Mouse (Mus musculus) MEL (cell line): Measurements from ENCODE around the gene Kcnj3.

ENCODE experiments used
- CHD2 ChIP-seq: IDR thresholded peaks from 2 replicates; pipeline ENCODE4 v1.6.1; 2011; ENCODE audit warnings: low read length, improper control_type of control experiment
- CTCF ChIP-seq, 3 experiments: IDR thresholded peaks in 2 of 3; conservative IDR thresholded peaks in 1 of 3; 2 replicates each; pipeline ENCODE4 v1.5.1; 2011 to 2012; ENCODE audit warnings: low read length in 3 of 3, low read depth in 2 of 3, mild to moderate bottlenecking in 2 of 3, improper control_type of control experiment in 1 of 3, inconsistent platforms in 1 of 3, mixed read lengths in 1 of 3, moderate library complexity in 1 of 3; ENCODE audit not compliant: control insufficient read depth in 1 of 3, insufficient read depth in 1 of 3, poor library complexity in 1 of 3, severe bottlenecking in 1 of 3
- MAFK ChIP-seq: IDR thresholded peaks from 2 replicates; pipeline ENCODE4 v1.6.1; 2011; ENCODE audit warnings: low read depth, mild to moderate bottlenecking, low read length, improper control_type of control experiment, borderline replicate concordance
- MAX ChIP-seq: IDR thresholded peaks from 2 replicates; pipeline ENCODE4 v1.6.1; 2011; ENCODE audit warnings: low read length, improper control_type of control experiment
- MAZ ChIP-seq: IDR thresholded peaks from 2 replicates; pipeline ENCODE4 v1.6.1; 2012; ENCODE audit warnings: low read depth, mild to moderate bottlenecking, inconsistent platforms, low read length, improper control_type of control experiment
- MYC ChIP-seq: IDR thresholded peaks from 2 replicates; pipeline ENCODE4 v1.6.1; 2011; ENCODE audit warnings: low read depth, mild to moderate bottlenecking, low read length, improper control_type of control experiment, moderate library complexity
- POLR2A ChIP-seq, 2 experiments: IDR thresholded peaks; 2 replicates each; pipeline ENCODE4 v1.6.1; 2011 to 2012; ENCODE audit warnings: low read length in 2 of 2, mild to moderate bottlenecking in 2 of 2, control low read depth in 1 of 2, improper control_type of control experiment in 1 of 2, low read depth in 1 of 2, moderate library complexity in 1 of 2; ENCODE audit not compliant: control insufficient read depth in 1 of 2, insufficient read depth in 1 of 2, poor library complexity in 1 of 2
- USF1 ChIP-seq: IDR thresholded peaks from 2 replicates; pipeline ENCODE4 v1.6.1; 2014; ENCODE audit warnings: low read depth, mild to moderate bottlenecking, inconsistent platforms, low read length, improper control_type of control experiment, moderate library complexity
- USF2 ChIP-seq, 2 experiments: IDR thresholded peaks; 2 replicates each; pipeline ENCODE4 v1.6.1; 2011 to 2012; ENCODE audit warnings: improper control_type of control experiment in 2 of 2, low read length in 2 of 2, borderline replicate concordance in 1 of 2, inconsistent platforms in 1 of 2, low read depth in 1 of 2, mild to moderate bottlenecking in 1 of 2; ENCODE audit not compliant: insufficient read depth in 1 of 2
- ZC3H11A ChIP-seq: IDR thresholded peaks from 2 replicates; pipeline ENCODE4 v1.6.1; 2012; ENCODE audit warnings: low read depth, mild to moderate bottlenecking, inconsistent platforms, low read length, improper control_type of control experiment
- ZNF384 ChIP-seq: IDR thresholded peaks from 2 replicates; pipeline ENCODE4 v1.6.1; 2012; ENCODE audit warnings: low read depth, mild to moderate bottlenecking, inconsistent platforms, low read length, improper control_type of control experiment

GRCm38 (mm10) chr2:55547612-55548011 is 111.8 kb downstream of the Kcnj3 start:
- TF ChIP-seq CTCF (IDR thresholded peaks at IDR 0.05 in 2 of 3, conservative IDR thresholded peaks at IDR 0.05 in 1 of 3; ENCODE audit: control insufficient read depth in 1 of 3, insufficient read depth in 1 of 3, low read depth in 2 of 3, low read length in 3 of 3, poor library complexity in 1 of 3, severe bottlenecking in 1 of 3) (no peak), MAX (no peak), USF2 (IDR thresholded peaks at IDR 0.05; ENCODE audit: borderline replicate concordance in 1 of 2, insufficient read depth in 1 of 2, low read depth in 1 of 2, low read length in 2 of 2) (no peak), POLR2A (IDR thresholded peaks at IDR 0.05; ENCODE audit: control insufficient read depth in 1 of 2, insufficient read depth in 1 of 2, low read depth in 1 of 2, low read length in 2 of 2, poor library complexity in 1 of 2) (no peak), ZC3H11A (no peak), USF1 (no peak), ZNF384 (no peak), MYC (no peak), CHD2 (no peak), MAFK (no peak), MAZ (no peak)
